Mouse (Mus musculus): ENCODE data around the gene Gucy1b2. TPM values are rescaled to one million over a fixed set of nuclear protein-coding genes. Genes with fewer than 3 reads are reported as not detected.

Gene Gucy1b2
- polyA plus RNA-seq, 1 experiment = not detected

- Histone ChIP-seq H3K4me3 (ENCODE audit: insufficient read depth, low read depth, low read length) (no peak overlapping the region), H3K27ac (replicated peaks; ENCODE audit: low read depth, low read length) (no peak overlapping the region), H3K4me1 (ENCODE audit: control insufficient read depth, insufficient read depth, insufficient read length, low read length) (no peaks in the 10 kb centered on the region)
Measured at GRCm38 (mm10) chr14:62455570-62455879, 564 bp downstream of the Gucy1b2 start.

- no peaks in the 10 kb centered on the region for H3K4me1 ChIP-seq (ENCODE audit: control insufficient read depth, insufficient read depth, insufficient read length, low read length)
- H3K27ac ChIP-seq (replicated peaks; ENCODE audit: low read depth, low read length) = no peak overlapping the region
- H3K4me3 ChIP-seq (ENCODE audit: insufficient read depth, low read depth, low read length) = no peak overlapping the region
Measured at GRCm38 (mm10) chr14:62454760-62455569, 1.1 kb downstream of the Gucy1b2 start.

DNA sequence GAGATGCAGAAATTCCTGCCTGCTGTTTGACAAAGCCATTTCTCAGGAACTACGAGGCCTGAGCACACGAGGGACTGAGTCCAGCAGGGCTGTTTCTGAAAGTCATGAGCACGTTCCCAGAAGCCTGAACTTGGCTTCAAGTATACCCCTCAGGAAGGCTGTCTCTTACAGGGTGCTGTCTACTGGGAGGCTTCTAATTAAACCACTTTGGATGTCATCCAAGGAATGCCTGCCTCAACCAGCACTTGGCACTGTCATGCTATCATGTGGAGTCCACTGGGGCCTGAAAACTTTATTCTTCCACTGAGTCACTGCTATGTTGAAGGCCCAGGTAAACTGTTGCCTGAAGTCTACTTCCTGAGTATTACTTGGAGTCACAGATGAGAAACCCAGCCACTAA, 2.0 kb downstream of the Gucy1b2 start:
- Histone ChIP-seq H3K27ac (replicated peaks; ENCODE audit: low read depth, low read length) (no peak overlapping the region), H3K4me3 (ENCODE audit: insufficient read depth, low read depth, low read length) (no peak overlapping the region), H3K4me1 (ENCODE audit: control insufficient read depth, insufficient read depth, insufficient read length, low read length) (no peaks in the 10 kb centered on the region)

DNA sequence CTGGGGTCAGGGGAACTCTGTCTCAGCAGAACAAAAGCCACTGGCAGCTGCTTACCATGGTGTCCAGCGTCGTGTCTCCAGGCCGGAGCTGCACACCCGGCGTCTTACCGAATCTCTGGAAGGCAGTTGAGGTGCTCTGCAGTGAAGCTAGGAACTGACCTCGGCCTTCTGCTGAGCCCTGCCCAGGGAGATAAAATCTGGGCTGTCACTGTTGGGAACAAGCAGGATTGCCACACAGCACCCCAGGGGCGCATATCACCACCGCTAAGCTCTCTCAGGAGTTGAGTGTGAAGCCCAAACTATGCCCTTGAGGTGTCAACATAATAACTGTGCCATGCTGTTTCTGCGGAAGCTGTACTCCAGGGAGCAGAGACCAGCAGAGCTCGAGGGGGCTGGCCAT, 2.8 kb downstream of the Gucy1b2 start:
- no peak overlapping the region for H3K27ac ChIP-seq (replicated peaks; ENCODE audit: low read depth, low read length)

DNA sequence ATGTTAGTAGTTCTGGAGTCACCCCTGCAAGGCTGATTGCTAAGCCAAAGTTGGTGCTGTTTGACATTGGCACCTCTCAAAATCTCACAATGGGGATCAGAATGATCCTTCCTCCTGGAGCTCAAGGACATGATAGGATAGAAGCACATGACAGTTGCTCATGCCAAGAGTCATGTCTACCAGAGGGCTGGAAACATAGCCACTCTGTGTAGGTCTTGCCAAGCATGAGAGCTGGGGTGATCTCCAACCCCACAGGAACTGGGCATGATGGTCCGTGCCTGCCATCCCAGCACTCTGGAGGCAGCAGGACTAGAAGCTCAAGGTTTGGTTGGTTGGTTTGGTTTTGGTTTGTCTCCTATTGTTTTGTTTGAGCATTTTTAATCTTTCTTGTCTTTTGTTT, 5.4 kb downstream of the Gucy1b2 start:
- H3K27ac ChIP-seq (replicated peaks; ENCODE audit: low read depth, low read length) = no peak overlapping the region
- H3K4me1 ChIP-seq (ENCODE audit: control insufficient read depth, insufficient read depth, insufficient read length, low read length) = no peaks in the 10 kb centered on the region
- H3K4me3 ChIP-seq (ENCODE audit: insufficient read depth, low read depth, low read length) = no peak overlapping the region

More for the DNA sequence above, 2.8 kb downstream of the Gucy1b2 start:
- Histone ChIP-seq H3K4me1 (ENCODE audit: control insufficient read depth, insufficient read depth, insufficient read length, low read length) (no peaks in the 10 kb centered on the region), H3K4me3 (ENCODE audit: insufficient read depth, low read depth, low read length) (no peak overlapping the region)

DNA sequence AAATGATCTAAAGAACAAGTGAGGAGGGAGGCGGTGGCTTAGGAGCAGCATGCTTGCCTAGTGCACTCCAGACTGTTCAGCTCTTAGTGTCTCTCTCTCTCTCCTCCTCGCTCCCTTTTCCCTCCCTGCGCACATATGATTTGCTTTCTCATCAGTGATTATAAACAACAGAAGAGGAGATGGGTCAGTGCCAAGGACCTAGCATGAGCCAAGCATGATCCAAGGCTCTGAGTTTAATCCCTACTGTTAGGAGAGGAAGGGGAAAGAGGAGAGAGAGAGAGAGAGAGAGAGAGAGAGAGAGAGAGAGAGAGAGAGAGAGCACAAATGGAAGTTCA, 8.9 kb downstream of the Gucy1b2 start:
- H3K4me3 ChIP-seq (ENCODE audit: insufficient read depth, low read depth, low read length) = no peak overlapping the region
- H3K27ac ChIP-seq (replicated peaks; ENCODE audit: low read depth, low read length) = no peak overlapping the region
- H3K4me1 ChIP-seq (ENCODE audit: control insufficient read depth, insufficient read depth, insufficient read length, low read length) = no peaks in the 10 kb centered on the region

- Histone ChIP-seq H3K4me3 (ENCODE audit: insufficient read depth, low read depth, low read length) (no peak overlapping the region), H3K4me1 (ENCODE audit: control insufficient read depth, insufficient read depth, insufficient read length, low read length) (no peaks in the 10 kb centered on the region), H3K27ac (replicated peaks; ENCODE audit: low read depth, low read length) (no peak overlapping the region)
Measured at GRCm38 (mm10) chr14:62446385-62447213, 9.5 kb downstream of the Gucy1b2 start.

- no peak overlapping the region for H3K4me3 ChIP-seq (ENCODE audit: insufficient read depth, low read depth, low read length)
- H3K4me1 ChIP-seq (ENCODE audit: control insufficient read depth, insufficient read depth, insufficient read length, low read length) = no peaks in the 10 kb centered on the region
- H3K27ac ChIP-seq (replicated peaks; ENCODE audit: low read depth, low read length) = no peak overlapping the region
Measured at GRCm38 (mm10) chr14:62443840-62444430, 12.2 kb downstream of the Gucy1b2 start.

DNA sequence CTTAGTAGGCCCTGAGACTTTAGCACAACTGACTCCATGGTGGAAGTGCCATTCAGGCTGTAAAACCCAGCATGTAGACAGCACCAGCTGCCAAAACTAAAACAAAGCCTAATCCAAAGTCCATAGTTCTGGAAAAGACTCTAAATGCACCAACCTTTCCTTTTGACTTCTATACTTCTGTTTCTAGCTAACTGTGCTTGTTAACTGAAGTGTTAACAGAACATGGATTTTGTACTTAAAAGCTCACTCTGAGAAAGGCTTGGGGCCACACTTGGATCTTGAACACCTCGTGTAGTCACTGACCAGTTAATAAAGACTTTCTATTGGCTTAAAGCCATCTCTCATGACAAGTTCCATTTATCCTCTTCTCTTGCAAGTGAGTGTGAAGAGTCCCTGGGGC, 13.1 kb downstream of the Gucy1b2 start:
- Histone ChIP-seq H3K27ac (replicated peaks; ENCODE audit: low read depth, low read length) (no peak overlapping the region), H3K4me3 (ENCODE audit: insufficient read depth, low read depth, low read length) (no peak overlapping the region)

GRCm38 (mm10) chr14:62440036-62440435, 16.1 kb downstream of the Gucy1b2 start:
- Histone ChIP-seq H3K4me1 (ENCODE audit: control insufficient read depth, insufficient read depth, insufficient read length, low read length) (no peaks in the 10 kb centered on the region), H3K4me3 (ENCODE audit: insufficient read depth, low read depth, low read length) (no peak overlapping the region), H3K27ac (replicated peaks; ENCODE audit: low read depth, low read length) (no peak overlapping the region)

More for the DNA sequence above, 13.1 kb downstream of the Gucy1b2 start:
- no peaks in the 10 kb centered on the region for H3K4me1 ChIP-seq (ENCODE audit: control insufficient read depth, insufficient read depth, insufficient read length, low read length)

DNA sequence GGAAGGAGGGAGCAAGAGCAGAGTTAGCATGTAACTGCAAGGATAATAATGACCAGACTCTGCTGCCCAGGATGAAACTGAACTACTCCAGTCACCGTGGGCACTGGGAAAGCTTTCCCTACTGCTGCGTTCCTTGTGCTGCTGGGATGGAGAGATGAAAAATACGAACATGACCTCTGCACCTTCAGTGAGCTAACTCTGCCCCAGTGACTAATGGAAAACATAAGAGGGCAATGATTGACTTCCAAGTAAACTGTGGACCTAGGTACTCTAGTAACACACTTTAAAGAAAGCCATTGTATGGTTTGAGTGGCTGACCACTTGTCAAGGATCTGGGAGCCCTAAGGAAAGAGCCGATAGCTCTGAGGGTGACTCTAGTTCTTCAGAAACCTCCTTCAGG, 17.9 kb downstream of the Gucy1b2 start:
- Histone ChIP-seq H3K4me1 (ENCODE audit: control insufficient read depth, insufficient read depth, insufficient read length, low read length) (no peaks in the 10 kb centered on the region), H3K27ac (replicated peaks; ENCODE audit: low read depth, low read length) (no peak overlapping the region), H3K4me3 (ENCODE audit: insufficient read depth, low read depth, low read length) (no peak overlapping the region)

DNA sequence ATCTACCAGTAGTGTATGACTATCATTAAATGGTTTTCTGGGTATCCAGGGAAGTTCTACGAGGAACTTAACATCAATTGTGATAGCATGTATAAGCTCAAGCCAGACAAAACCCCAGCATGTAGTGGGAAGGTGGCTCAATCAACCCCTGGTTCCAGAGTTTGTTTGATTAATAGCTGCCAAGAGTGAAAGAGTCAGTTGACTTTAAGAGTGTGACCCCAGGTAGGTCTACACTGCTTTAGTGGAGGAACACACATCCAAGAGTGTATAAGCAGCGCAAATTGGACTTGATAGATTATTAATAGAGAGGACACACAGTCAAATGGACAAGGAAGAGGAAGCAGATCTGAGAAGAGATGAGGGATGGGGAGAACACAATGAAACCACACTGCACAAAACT, 18.3 kb downstream of the Gucy1b2 start:
- Histone ChIP-seq H3K4me1 (ENCODE audit: control insufficient read depth, insufficient read depth, insufficient read length, low read length) (no peaks in the 10 kb centered on the region), H3K4me3 (ENCODE audit: insufficient read depth, low read depth, low read length) (no peak overlapping the region), H3K27ac (replicated peaks; ENCODE audit: low read depth, low read length) (no peak overlapping the region)

- H3K4me3 ChIP-seq (ENCODE audit: insufficient read depth, low read depth, low read length) = no peak overlapping the region
- no peak overlapping the region for H3K27ac ChIP-seq (replicated peaks; ENCODE audit: low read depth, low read length)
- H3K4me1 ChIP-seq (ENCODE audit: control insufficient read depth, insufficient read depth, insufficient read length, low read length) = no peaks in the 10 kb centered on the region
Measured at GRCm38 (mm10) chr14:62425277-62425691, 30.8 kb downstream of the Gucy1b2 start.

DNA sequence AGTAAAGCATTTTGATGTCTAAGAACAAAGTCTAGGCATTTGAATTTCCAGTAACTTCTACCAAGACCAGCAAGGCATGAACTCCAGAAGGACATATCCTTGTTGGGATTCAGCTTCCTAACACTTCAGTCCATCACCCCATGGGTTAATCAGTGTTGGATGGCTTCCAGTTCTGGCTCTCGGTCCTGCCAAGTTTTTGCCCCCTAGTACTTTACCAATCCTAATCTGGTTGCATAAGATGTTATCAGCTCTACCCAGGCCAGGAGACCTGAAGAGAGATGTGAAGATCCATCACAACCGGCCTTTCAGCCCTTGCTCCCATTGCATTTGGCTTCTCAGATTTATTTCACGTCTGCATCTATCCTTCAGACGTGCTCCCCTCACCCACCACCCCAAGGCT, 33.8 kb downstream of the Gucy1b2 start:
- no peak overlapping the region for H3K4me3 ChIP-seq (ENCODE audit: insufficient read depth, low read depth, low read length)
- H3K27ac ChIP-seq (replicated peaks; ENCODE audit: low read depth, low read length) = no peak overlapping the region
- no peaks in the 10 kb centered on the region for H3K4me1 ChIP-seq (ENCODE audit: control insufficient read depth, insufficient read depth, insufficient read length, low read length)

GRCm38 (mm10) chr14:62417501-62417900, 38.6 kb downstream of the Gucy1b2 start:
- H3K27ac ChIP-seq (replicated peaks; ENCODE audit: low read depth, low read length) = no peak overlapping the region
- H3K4me3 ChIP-seq (ENCODE audit: insufficient read depth, low read depth, low read length) = no peak overlapping the region
- H3K4me1 ChIP-seq (ENCODE audit: control insufficient read depth, insufficient read depth, insufficient read length, low read length) = no peaks in the 10 kb centered on the region
